Mouse (Mus musculus) brain, embryonic 14.5 days (tissue): ENCODE results near the gene Oaz1. TPM values are rescaled to one million over a fixed set of nuclear protein-coding genes. Genes with fewer than 3 reads are reported as not detected.
"Not testable (repeated sequence)": the region's sequence is repeated elsewhere in the genome, so short reads cannot be mapped to it uniquely, and the experiment has no call there.

Experiments used
- DNase-seq: peaks from one replicate; pipeline ENCODE4 v3.0.0-alpha.2; 2011; ENCODE audit warnings: low read depth
- CTCF ChIP-seq: fragments of 200-500 bp; IDR thresholded peaks from 2 replicates; pipeline ENCODE4 v1.5.1; 2012; ENCODE audit warnings: inconsistent platforms, mild to moderate bottlenecking, moderate library complexity, borderline replicate concordance; ENCODE audit not compliant: insufficient read depth, insufficient read length; ENCODE audit errors: extremely low read depth
- POLR2A ChIP-seq: fragments of 200-500 bp; IDR thresholded peaks from 2 replicates; pipeline ENCODE4 v1.6.1; 2012; ENCODE audit warnings: mild to moderate bottlenecking, inconsistent platforms, borderline replicate concordance; ENCODE audit not compliant: poor library complexity, insufficient read depth, insufficient read length, severe bottlenecking; ENCODE audit errors: extremely low read depth
- polyA plus RNA-seq: library from polyadenylated mRNA; depleted of rRNA; stranded (reverse); fragments of >200 nt; gene quantifications from 2 replicates; pipeline ENCODE4 v1.2.3, GENCODE M21; 2012

The Oaz1 gene
- polyA plus RNA-seq, 1 experiment, result 685 TPM

DNA sequence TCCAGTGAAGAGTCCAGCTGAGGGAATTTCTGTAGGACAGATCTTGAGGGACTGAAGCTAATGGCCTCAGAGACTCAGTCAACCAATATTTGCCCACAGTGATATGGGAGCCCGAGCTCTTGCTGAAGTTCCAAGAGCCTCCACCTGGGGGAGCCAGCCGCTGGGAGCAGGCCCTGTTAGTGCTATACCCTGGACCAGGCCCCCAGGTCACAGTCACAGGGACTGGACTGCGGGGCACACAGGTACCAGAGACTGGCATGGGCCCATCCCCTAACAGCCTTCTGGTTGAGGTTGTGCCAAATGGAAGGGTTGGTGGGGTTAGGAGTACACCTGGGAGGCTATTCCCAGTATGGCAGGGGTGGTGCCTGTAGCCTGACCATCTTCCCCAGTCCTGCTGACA is 20.5 kb upstream of the Oaz1 start:
- peak; percentile 52 for DNase-seq
- TF ChIP-seq CTCF (peak; percentile 76), POLR2A (no peak)

DNA sequence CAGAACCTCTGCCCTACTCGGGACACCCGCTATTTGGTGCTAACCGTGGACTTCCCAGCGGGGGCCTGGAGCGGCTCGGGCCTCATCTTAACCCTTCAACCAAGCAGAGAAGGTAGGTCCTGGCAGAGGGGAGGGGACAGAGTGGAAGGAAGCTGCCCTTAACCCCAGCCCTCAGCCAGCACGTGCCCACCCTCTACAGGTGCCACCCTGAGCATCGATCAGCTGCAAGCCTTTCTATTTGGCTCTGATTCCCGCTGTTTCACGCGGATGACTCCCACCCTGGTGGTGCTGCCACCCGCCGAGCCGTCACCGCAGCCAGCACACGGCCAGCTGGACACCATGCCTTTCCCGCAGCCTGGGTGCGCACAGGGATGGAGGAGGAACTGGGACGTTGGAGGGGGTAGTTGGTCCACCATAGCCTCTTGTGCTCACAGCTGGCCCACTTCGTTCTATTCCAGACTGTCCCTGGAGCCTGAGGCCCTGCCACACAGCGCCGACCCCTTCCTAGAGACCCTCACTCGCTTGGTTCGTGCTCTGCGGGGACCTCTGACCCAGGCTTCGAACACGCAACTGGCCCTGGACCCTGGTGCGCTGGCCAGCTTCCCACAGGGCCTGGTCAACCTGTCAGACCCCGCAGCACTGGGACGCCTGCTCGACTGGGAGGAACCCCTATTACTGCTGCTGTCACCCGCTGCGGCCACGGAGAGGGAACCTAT is 20.0 kb upstream of the Oaz1 start:
- TF ChIP-seq CTCF, result no peak
- no peak for DNase-seq

DNA sequence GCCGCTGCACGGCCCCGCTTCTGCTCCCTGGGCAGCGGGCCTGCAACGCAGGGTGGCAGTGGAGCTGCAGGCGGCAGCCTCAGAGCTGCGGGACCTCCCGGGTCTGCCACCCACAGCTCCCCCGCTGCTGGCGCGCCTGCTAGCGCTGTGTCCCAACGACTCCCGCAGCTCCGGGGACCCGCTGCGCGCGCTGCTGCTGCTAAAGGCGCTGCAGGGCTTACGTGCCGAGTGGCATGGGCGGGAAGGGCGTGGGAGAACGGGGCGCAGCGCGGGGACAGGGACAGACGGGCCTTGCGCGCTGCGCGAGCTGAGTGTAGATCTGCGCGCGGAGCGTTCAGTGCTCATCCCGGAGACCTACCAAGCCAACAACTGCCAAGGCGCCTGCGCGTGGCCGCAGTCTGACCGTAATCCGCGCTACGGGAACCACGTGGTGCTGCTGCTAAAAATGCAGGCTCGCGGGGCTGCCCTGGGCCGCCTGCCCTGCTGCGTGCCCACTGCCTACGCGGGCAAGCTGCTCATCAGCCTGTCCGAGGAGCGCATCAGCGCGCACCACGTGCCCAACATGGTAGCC is 19.3 kb upstream of the Oaz1 start:
- peak; percentile 94 for DNase-seq

DNA sequence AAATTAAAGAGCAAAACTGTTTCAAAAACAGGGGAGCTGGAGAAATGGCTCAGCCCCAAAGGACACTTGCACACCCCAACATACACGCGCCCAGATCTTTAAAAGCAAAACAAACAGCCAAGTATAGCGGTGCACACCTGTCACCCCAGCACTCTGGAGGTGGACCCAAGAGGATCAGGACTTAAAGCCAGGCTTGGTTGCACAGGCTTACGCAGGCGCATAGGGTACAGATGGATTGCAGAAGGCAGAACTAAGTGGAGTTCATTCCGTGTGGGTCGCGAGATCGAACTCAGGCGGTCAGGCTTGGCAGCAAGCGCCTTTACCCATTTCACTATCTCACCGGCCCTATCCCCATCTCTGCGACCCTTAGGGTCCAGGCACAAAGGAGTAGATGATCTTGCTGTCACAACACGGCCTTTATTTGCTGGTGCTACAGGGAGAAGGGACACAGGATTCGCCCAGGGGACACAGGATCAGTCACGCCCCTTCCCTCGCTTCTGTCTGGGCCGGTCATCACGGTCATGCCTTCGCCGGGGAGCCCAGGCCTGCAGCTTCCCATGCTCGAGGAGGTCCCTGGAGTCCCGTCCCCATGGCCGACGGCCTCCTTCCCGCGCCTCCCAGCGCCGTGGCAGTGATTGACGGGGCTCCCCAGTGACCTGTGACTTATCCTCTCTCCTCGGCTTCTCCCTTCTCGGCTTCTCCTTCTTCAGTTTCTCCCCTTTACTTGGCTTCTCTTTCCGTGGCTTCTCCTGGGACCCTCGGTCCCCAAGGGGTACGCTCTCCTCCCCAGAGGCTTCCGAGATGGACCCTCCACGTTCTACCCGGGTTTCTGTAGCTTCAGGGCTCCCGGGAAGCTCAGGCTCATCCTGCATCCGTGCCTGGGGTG is 18.1 kb upstream of the Oaz1 start:
- DNase-seq, result no peak
- TF ChIP-seq POLR2A, result no peak
- no peak for TF ChIP-seq CTCF

More for the DNA sequence above, 19.3 kb upstream of the Oaz1 start:
- TF ChIP-seq CTCF (no peak), POLR2A (peak; percentile 21; the same call in 1 of the 2 replicates)

DNA sequence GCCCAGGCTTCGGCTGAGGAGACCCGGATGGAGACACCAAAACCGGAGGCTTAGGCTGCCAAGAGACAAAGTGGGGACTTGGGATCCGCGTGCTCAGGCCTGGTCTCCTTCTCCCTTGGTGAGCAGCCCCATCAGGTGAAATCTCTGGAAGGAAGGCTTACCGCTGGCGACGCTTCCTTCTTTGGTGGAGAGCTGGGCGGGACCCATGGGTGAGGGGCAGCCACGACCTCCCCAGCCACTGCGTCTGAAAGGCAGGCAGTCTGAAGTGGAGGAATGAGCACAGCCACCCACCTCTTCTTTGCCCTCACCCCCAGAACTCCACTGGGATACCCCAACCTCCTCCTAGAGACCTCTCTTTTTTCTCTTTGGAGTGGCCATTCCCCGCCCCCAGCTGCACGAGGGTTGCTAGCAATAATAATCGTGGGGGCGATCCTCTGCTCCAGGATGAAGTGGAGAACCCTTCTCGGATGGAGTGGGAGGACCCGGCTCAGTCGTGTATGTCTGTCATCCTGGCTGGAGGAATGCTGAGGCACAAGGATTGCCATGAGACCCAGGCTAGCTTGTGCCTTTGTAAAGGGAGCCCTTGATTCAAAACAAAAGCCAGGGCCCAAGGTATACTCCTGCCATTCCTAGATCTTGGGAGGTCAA is 17.3 kb upstream of the Oaz1 start:
- no peak for DNase-seq
- no peak for TF ChIP-seq POLR2A
- no peak for TF ChIP-seq CTCF

DNA sequence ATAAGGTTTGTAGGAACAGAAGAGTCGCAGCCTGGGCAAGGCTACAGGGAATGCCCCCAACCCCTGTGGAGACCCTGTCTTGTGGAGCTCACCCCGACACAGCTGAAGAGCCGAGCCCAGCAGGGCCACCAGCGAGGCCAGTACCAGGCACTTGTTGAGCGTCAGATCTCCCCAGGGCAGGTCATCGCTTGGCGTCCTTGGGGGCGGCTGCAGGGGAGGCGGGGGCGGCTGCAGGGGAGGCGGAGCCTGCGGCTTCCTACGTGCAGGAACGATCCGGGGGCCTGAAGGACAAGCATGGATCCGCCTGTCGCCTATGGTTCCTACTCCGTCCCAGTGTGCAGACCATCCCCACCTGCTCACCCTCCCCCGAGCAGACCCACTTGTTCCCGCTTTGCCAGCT is 16.4 kb upstream of the Oaz1 start:
- no peak for TF ChIP-seq CTCF
- no peak for TF ChIP-seq POLR2A
- no peak for DNase-seq

DNA sequence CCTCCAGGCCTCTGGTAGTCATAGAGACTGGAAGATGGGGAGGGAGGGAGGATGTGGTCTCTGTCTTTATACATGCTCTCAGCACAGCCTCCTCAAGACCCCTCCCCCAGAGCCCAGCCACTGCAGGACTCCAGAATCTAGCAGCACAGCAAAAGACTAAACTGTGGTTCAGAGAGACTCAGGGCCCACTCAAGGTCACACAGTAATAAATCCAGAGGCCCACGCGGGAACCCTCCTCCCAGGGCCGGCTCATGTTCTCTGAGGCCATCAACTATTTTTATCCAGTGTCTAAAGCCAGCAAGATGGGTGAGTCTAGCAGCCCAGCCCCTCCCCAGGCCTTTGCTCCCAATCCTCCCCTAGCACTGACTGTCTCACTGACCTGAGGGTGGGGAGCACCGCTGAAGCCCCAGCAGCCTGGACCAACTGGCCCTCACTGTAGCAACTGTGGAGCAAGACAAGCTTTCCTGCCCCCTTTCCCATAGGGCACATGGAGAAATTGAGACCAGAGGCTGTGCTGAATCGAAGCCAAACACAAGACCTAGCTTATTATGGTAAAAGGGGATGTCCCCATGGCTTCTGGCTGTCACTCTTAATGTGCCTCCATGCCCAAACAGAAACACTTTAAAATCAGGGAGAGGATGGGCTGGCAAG is 13.9 kb upstream of the Oaz1 start:
- TF ChIP-seq CTCF, result no peak
- TF ChIP-seq POLR2A, result no peak
- DNase-seq, result no peak

DNA sequence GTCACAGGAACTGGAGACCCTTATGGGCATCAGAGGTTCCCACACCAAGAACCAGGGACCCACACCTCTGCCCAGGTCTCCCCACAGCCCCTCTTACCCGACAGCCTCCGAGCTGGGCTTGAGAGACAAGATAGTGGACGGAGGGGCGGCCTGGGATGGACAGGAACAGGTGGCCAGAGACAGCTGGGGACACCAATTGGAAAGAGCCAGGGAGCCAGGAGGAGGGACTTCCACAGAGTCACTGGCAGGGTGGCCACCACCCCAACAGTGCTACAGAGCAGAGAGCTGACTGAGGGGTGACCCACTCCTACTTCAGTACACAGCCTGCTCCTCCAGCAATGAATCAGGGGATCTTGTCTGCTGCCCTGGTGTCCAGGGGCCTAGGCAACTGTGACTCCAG is 13.1 kb upstream of the Oaz1 start, which contains the start of gene Jsrp1:
Jsrp1 (minus strand) TSS at position 133 of the 400 bp plus-strand sequence.
- TF ChIP-seq POLR2A (no peak), CTCF (no peak)
- no peak for DNase-seq

DNA sequence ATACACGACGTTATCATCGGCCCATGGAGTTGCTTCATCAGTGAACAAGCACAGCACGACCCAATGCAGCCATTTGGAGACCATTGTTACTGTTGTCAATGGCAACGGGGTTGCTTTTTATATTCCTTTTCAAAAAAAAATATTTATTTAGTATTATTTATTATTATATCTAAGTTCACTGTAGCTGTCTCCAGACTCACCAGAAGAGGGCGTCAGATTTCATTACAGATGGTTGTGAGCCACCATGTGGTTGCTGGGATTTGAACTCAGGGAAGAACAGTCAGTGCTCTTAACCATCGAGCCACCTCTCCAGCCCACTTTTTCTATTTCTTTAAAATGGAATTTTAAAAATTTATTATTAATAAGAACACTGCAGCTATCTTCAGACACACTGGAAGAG is 11.7 kb upstream of the Oaz1 start:
- TF ChIP-seq POLR2A (no peak), CTCF (no peak)
- no peak for DNase-seq

DNA sequence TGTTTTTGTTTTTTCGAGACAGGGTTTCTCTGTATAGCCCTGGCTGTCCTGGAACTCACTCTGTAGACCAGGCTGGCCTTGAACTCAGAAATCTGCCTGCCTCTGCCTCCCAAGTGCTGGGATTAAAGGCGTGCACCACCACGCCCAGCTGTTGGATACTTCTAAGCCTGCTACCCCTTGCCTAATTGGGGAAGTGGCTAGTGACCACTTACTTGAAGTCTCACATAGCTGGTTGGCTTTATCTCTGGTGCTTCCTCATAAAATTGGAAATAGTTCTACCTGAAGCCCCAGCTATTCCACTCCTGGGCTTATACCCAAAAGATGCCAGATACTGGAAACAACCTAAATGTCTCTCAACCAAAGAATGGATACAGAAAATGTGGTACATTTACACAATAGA is 10.2 kb upstream of the Oaz1 start:
- DNase-seq, result not testable (repeated sequence)

DNA sequence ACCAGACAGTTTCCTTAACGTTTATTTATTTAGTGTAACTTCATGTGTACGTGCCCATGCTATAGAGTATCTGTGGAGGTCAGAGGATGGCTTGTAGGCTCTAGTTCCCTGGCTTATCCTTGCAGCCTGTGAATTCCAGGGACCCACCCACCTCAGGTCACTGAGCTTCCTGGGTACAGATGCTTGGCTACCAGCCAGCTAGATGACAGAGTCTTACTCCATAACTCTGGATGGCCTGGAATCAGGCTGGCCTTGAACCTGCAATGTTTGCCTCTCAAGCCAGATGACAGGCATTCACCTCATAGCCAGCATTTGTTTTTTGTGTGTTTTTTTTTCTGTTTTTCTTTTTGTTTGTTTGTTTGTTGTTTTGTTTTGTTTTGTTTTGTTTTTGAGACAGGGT is 9.3 kb upstream of the Oaz1 start:
- no peak for TF ChIP-seq CTCF
- TF ChIP-seq POLR2A, result no peak
- no peak for DNase-seq

DNA sequence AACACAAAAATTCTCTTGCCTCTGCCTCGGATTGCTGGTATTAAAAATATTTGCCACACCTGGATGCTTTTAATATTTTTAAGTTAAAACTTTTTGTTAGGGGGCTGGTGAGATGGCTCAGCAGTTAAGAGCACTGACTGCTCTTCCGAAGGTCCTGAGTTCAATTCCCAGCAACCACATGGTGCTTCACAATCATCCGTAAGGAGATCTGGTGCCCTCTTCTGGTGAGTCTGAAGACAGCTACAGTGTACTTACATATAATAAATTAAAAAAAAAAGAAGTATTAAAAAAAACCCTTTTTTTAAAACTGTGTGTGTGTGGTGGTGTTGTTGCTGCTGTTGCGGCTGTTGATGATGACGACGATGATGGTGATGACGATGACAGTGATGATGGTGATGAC is 8.5 kb upstream of the Oaz1 start:
- DNase-seq, result not testable (repeated sequence)
